Mouse (Mus musculus): ENCODE results near the gene Sult1c1. TPM values are rescaled to one million over a fixed set of nuclear protein-coding genes. Genes with fewer than 3 reads are reported as not detected.

Gene Sult1c1
- total and polyA plus RNA-seq, 2 experiments: not detected

DNA sequence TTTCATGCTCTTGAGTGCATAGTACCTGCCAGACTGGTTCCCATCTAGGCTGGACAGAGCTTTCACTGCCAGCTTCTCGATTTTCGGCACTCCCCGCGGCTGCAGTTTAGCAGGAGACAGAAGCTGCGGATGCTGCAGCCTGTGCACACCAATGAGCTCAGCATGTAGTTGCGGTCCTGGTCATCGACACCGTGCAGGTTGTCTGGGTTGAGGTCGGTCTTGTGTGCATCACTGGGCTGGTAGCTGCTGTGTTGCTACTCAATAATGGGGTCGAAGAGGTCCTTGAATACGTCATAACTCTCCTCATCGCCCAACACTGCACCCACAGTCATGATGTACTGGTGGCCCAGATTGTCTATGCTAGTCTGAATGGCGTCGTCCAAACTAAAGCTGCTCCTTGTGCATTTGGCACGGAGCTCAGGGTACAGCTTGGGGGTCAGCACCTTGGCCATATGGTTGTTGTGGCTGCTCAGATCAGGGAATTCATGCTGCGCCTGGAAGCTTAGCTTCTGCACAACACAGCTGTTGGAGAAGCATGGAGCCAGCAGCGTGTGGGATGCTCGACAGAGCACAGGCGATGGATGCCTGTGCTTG, 48.8 kb downstream of the Sult1c1 start:
- Histone ChIP-seq H3K36me3 (ENCODE audit: control insufficient read depth, insufficient read depth, low read length) (no peaks in the 10 kb centered on the region), H3K27me3 (ENCODE audit: control insufficient read depth, insufficient read depth, low read length) (no peaks in the 10 kb centered on the region), H3K27ac (replicated peaks; ENCODE audit: insufficient read depth, low read depth, low read length) (no peak overlapping the region)

DNA sequence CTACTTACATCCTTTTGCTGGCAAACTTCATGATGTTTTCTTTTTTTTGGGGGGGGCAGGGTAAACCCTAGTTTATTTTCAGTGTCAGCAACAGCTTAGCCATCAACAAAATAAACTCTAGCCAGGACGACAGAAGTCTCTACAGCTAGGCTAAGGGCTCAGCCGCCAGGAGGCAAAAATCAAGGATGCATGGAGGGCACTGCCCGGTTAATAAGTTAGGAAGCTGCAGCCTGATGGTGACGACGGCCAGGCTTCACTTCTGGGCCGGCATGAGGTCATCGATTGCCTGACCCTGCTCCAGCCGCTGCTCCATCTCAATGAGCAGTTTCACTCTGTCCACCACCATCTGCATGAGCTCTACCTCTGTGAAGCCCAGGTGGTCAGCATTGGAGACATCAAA, 49.7 kb downstream of the Sult1c1 start:
- DNase-seq (ENCODE audit: extremely low read depth, low read depth, low spot score): no peak
- Histone ChIP-seq H3K27me3 (ENCODE audit: control insufficient read depth, insufficient read depth, low read length) (no peaks in the 10 kb centered on the region), H3K27ac (replicated peaks; ENCODE audit: insufficient read depth, low read depth, low read length) (no peak overlapping the region), H3K4me1 (ENCODE audit: control insufficient read depth, insufficient read depth, low read length) (no peaks in the 10 kb centered on the region), H3K9ac (ENCODE audit: low read depth, low read length) (no peak overlapping the region), H3K79me2 (ENCODE audit: control insufficient read depth, insufficient read depth, low read length) (no peaks in the 10 kb centered on the region), H3K4me3 (ENCODE audit: insufficient read depth, low read depth, low read length) (no peak overlapping the region), H3K36me3 (ENCODE audit: control insufficient read depth, insufficient read depth, low read length) (no peaks in the 10 kb centered on the region)
- no peak for TF ChIP-seq CTCF (IDR thresholded peaks at IDR 0.05; ENCODE audit: low read depth, low read length)
- no peak for TF ChIP-seq POLR2A (IDR thresholded peaks at IDR 0.05; ENCODE audit: extremely low read depth, insufficient read depth, low read length)
- WGBS: 85% methylated on average over 8 of the region's 8 CpGs

More for the DNA sequence above, 48.8 kb downstream of the Sult1c1 start:
- Histone ChIP-seq H3K4me1 (ENCODE audit: control insufficient read depth, insufficient read depth, low read length) (no peaks in the 10 kb centered on the region), H3K9ac (ENCODE audit: low read depth, low read length) (no peak overlapping the region), H3K4me3 (ENCODE audit: insufficient read depth, low read depth, low read length) (no peak overlapping the region), H3K79me2 (ENCODE audit: control insufficient read depth, insufficient read depth, low read length) (no peaks in the 10 kb centered on the region)
- TF ChIP-seq POLR2A (IDR thresholded peaks at IDR 0.05; ENCODE audit: extremely low read depth, insufficient read depth, low read length): no peak
- no peak for TF ChIP-seq CTCF (IDR thresholded peaks at IDR 0.05; ENCODE audit: low read depth, low read length)
- WGBS: 90% methylated on average over 19 of the region's 19 CpGs
- DNase-seq (ENCODE audit: extremely low read depth, low read depth, low spot score): no peak

Other genes with a start within 250 kb of the Sult1c1 start
- gene Sult1c2, start 144.3 kb downstream of the Sult1c1 start, total RNA-seq (2014; rRNA removed): 14.5 and 14.6 TPM in 2 replicates
- 2.1 and 3.1 TPM in 2 replicates for gene Sult1c2, start 144.3 kb downstream of the Sult1c1 start, polyA plus RNA-seq (2012; rRNA removed)

Data from liver, adult 2 months (tissue).